Mouse (Mus musculus): ENCODE results near the gene Mlf1.
A peak's percentile ranks its signal among the peaks of the same experiment; 100 is the strongest.

GRCm38 (mm10) chr3:67447143-67447542, 73.2 kb downstream of the Mlf1 start:
- 0 out of 2 replicates have a peak, but pooled peaks have one; percentile 13 for TF ChIP-seq CTCF (IDR thresholded peaks at IDR 0.05; ENCODE audit: extremely low read depth, insufficient read depth, insufficient read length, insufficient replicate concordance)
- no peak for TF ChIP-seq POLR2A (IDR thresholded peaks at IDR 0.05; ENCODE audit: low read depth, low read length)
